Mouse (Mus musculus) activated CD4-positive, CD25-positive, alpha-beta regulatory T cell, adult 9 weeks (primary cell): ENCODE measurements around the gene Gm10718. TPM values are rescaled to one million over a fixed set of nuclear protein-coding genes. Genes with fewer than 3 reads are reported as not detected.

Experiments used
- polyA plus RNA-seq: library from polyadenylated mRNA; unstranded; fragments of 100-300 nt; shearing (Covaris generic); gene quantifications from one replicate; pipeline ENCODE4 v1.2.1, GENCODE M21; 2017

The Gm10718 gene
- polyA plus RNA-seq = 2.2 TPM

GRCm38 (mm10) chr9:3023312-3023984 is at the start of gene Gm10718:
TSS of gene Gm10718 (plus strand) at chr9:3023547.

DNA sequence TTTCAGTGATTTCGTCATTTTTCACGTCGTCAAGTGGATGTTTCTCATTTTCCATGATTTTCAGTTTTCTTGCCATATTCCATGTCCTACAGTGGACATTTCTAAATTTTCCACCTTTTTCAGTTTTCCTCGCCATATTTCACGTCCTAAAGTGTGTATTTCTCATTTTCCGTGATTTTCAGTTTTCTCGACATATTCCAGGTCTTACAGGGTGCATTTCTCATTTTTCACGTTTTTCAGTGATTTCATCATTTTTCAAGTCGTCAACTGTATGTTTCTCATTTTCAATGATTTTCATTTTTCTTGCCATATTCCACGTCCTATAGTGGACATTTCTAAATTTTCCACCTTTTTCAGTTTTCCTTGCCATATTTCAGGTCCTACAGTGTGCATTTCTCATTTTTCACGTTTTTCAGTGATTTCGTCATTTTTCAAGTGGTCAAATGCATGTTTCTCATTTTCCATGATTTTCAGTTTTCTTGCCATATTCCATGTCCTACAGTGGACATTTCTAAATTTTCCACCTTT is 22.8 kb upstream of the Gm10718 start, which contains the start of gene Gm10722:
Gene Gm10722, plus strand, starts transcription at position 478 of the 528 bp plus-strand sequence.

GRCm38 (mm10) chr9:3002794-3003396 is 20.5 kb upstream of the Gm10718 start, which contains the start of gene Gm11168:
TSS of gene Gm11168 (plus strand) at chr9:3003346.

GRCm38 (mm10) chr9:3012733-3013279 is 10.5 kb upstream of the Gm10718 start, which contains the start of gene Gm10721:
TSS of gene Gm10721 (plus strand) at chr9:3013140.

GRCm38 (mm10) chr9:3015354-3015753 is 8.0 kb upstream of the Gm10718 start, which contains the start of gene Gm10720:
TSS of gene Gm10720 (plus strand) at chr9:3015654.

DNA sequence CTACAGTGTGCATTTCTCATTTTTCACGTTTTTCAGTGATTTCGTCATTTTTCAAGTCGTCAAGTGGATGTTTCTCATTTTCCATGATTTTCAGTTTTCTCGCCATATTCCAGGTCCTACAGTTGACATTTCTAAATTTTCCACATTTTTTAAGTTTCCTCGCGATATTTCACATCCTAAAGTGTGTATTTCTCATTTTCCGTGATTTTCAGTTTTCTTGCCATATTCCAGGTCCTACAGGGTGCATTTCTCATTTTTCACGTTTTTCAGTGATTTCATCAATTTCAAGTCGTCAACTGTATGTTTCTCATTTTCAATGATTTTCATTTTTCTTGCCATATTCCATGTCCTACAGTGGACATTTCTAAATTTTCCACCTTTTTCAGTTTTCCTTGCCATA is 6.2 kb upstream of the Gm10718 start, which contains the start of gene Gm10719:
Gene Gm10719, plus strand, starts transcription at position 301 of the 400 bp plus-strand sequence.

DNA sequence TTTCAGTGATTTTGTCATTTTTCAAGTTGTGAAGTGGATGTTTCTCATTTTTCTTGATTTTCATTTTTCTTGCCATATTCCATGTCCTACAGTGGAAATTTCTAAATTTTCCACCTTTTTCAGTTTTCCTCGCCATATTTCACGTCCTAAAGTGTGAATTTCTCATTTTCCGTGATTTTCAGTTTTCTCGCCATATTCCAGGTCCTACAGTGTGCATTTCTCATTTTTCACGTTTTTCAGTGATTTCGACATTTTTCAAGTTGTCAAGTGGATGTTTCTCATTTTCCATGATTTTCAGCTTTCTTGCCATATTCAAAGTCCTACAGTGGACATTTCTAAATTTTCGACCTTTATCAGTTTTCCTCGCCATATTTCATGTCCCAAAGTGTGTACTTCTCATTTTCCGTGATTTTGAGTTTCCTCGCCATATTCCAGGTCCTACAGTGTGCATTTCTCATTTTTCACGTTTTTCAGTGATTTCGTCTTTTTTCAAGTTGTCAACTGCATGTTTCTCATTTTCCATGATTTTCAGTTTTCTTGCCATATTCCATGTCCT is 1.6 kb downstream of the Gm10718 start, which contains the start of gene Gm10717:
Gene Gm10717, plus strand, starts transcription at position 506 of the 556 bp plus-strand sequence.

DNA sequence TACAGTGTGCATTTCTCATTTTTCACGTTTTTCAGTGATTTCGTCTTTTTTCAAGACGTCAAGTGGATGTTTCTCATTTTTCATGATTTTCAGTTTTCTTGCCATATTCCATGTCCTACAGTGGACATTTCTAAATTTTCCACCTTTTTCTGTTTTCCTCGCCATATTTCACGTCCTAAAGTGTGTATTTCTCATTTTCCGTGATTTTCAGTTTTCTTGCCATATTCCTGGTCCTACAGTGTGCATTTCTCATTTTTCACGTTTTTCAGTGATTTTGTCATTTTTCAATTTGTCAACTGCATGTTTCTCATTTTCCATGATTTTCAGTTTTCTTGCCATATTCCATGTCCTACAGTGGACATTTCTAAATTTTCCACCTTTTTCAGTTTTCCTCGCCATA is 11.0 kb downstream of the Gm10718 start, which contains the start of gene Gm17535:
Gene Gm17535, plus strand, starts transcription at position 301 of the 400 bp plus-strand sequence.

DNA sequence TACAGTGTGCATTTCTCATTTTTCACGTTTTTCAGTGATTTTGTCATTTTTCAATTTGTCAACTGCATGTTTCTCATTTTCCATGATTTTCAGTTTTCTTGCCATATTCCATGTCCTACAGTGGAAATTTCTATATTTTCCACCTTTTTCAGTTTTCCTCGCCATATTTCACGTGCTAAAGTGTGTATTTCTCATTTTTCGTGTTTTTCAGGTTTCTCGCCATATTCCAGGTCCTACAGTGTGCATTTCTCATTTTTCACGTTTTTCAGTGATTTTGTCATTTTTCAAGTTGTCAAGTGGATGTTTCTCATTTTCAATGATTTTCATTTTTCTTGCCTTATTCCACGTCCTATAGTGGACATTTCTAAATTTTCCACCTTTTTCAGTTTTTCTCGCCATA is 13.2 kb downstream of the Gm10718 start, which contains the start of gene Gm10715:
Gene Gm10715, plus strand, starts transcription at position 301 of the 400 bp plus-strand sequence.

Other genes starting within 250 kb of the Gm10718 start
- gene Gm10722, start 22.6 kb upstream of the Gm10718 start, polyA plus RNA-seq = 2.0 TPM
- gene Gm11168, start 20.2 kb upstream of the Gm10718 start, polyA plus RNA-seq = 4.6 TPM
- gene Gm10721, start 10.4 kb upstream of the Gm10718 start, polyA plus RNA-seq = not detected
- gene Gm10720, start 7.9 kb upstream of the Gm10718 start, polyA plus RNA-seq = not detected
- gene Gm10719, start 6.1 kb upstream of the Gm10718 start, polyA plus RNA-seq = 3.0 TPM
- gene Gm10717, start 1.9 kb downstream of the Gm10718 start, polyA plus RNA-seq = 9.8 TPM
- gene Gm17535, start 11.1 kb downstream of the Gm10718 start, polyA plus RNA-seq = not detected
- not detected for gene Gm10715, start 13.3 kb downstream of the Gm10718 start, polyA plus RNA-seq